27 mouse cellular contexts compared by ENCODE assay signal in the genomic region with DNA sequence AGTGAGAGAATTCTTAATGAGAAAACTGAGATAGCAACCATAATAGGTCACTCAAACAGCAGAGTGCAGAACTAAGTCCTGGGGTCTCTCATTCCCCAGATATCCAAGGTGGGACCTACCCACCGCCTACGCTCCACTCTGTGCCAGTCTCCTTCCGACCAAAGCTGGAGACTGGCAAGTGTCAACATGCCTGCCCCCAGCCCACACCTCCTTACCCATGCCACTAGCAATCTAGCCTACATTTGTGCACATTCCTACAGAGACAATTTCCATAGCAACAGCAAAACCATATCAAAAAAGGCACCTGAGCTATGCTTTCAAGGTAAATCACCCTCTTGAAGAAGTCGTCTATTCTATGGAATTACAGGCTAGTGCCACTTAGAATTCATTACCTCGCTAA.
A peak's percentile ranks its signal among the peaks of the same experiment; 100 is the strongest.
DNase-seq lines count a peak whose midpoint lies in the region; ATAC-seq and TF ChIP-seq lines count a peak whose summit lies in the region.
"Had no signal": no experiment of that assay in that cellular context is flagged by ENCODE, and none has a peak within 500 bp of the region (broad histone marks: within the 10 kb centered on the region; RNA-seq: fewer than 3 reads in every experiment).

No protein-coding gene starts in this region.

- DNase-seq in frontal cortex, postnatal 10 days (ENCODE audit: low spot score in 2 of 2): no peak
- no peak for DNase-seq in lung, embryonic 14.5 days
- DNase-seq in lung, adult 18-20 months: no peak
- DNase-seq in midbrain, embryonic 14.5 days: no peak
- DNase-seq: adrenal gland, adult 8-10 months; adrenal gland, postnatal 25 days; cerebellum, adult 11-12 months; cerebellum, adult 8-10 months; cerebellum, postnatal 10 days; cerebellum, postnatal 36 days; embryo, embryonic 11 days; gastrocnemius, adult 2 months; gastrocnemius, postnatal 14 days; heart, adult 18-20 months; heart, postnatal 14 days; heart, postnatal 4 days had no signal

- no peak overlapping the region for H3K9ac ChIP-seq in forebrain, embryonic 15.5 days (replicated peaks)
- H3K9ac ChIP-seq in forebrain, embryonic 13.5 days: no peak overlapping the region
- H3K9ac ChIP-seq in lung, embryonic 14.5 days: no peak overlapping the region
- H3K9ac ChIP-seq in midbrain, embryonic 16.5 days (ENCODE audit: low read depth, low read length): no peak overlapping the region
- no peak overlapping the region for H3K9ac ChIP-seq in midbrain, embryonic 14.5 days (replicated peaks; ENCODE audit: low read length)
- H3K9ac ChIP-seq: embryonic facial prominence, embryonic 13.5 days; heart, embryonic 13.5 days; hindbrain, embryonic 14.5 days; intestine, embryonic 15.5 days had no signal

- no peak for TF ChIP-seq CTCF in lung, embryonic 14.5 days (IDR thresholded peaks at IDR 0.05; ENCODE audit: low read depth)

- WGBS in forebrain, embryonic 15.5 days: 76% methylated on average over 5 of the region's 5 CpGs
- 79% methylated on average over 5 of the region's 5 CpGs for WGBS in forebrain, embryonic 13.5 days
- 65% methylated on average over 5 of the region's 5 CpGs for WGBS in lung, embryonic 14.5 days
- WGBS in midbrain, embryonic 16.5 days: 70% methylated on average over 5 of the region's 5 CpGs
- 82% methylated on average over 5 of the region's 5 CpGs for WGBS in midbrain, embryonic 14.5 days

- H3K36me3 ChIP-seq in forebrain, embryonic 15.5 days: no peaks in the 10 kb centered on the region
- H3K36me3 ChIP-seq in forebrain, embryonic 13.5 days (ENCODE audit: poor library complexity, severe bottlenecking): no peaks in the 10 kb centered on the region
- H3K36me3 ChIP-seq in lung, embryonic 14.5 days (ENCODE audit: insufficient read depth): no peaks in the 10 kb centered on the region
- no peaks in the 10 kb centered on the region for H3K36me3 ChIP-seq in midbrain, embryonic 16.5 days (ENCODE audit: control insufficient read depth, insufficient read depth, low read length)
- H3K36me3 ChIP-seq in midbrain, embryonic 14.5 days (ENCODE audit: control insufficient read depth, insufficient read depth, low read length): no peaks in the 10 kb centered on the region
- H3K36me3 ChIP-seq: embryonic facial prominence, embryonic 10.5 days; embryonic facial prominence, embryonic 13.5 days; heart, embryonic 13.5 days; intestine, embryonic 15.5 days had no signal

- no peak overlapping the region for H3K27ac ChIP-seq in forebrain, embryonic 15.5 days (replicated peaks)
- H3K27ac ChIP-seq in forebrain, embryonic 13.5 days: no peak overlapping the region
- 0 out of 2 replicates have a peak overlapping the region, but pooled peaks have one; percentile 31 for H3K27ac ChIP-seq in lung, embryonic 14.5 days (ENCODE audit: low read depth)
- H3K27ac ChIP-seq in midbrain, embryonic 16.5 days (ENCODE audit: low read length): 0 out of 2 replicates have a peak overlapping the region, but pooled peaks have one; percentile 1
- no peak overlapping the region for H3K27ac ChIP-seq in midbrain, embryonic 14.5 days (replicated peaks; ENCODE audit: low read depth, low read length)
- H3K27ac ChIP-seq: embryonic facial prominence, embryonic 10.5 days; embryonic facial prominence, embryonic 13.5 days; gastrocnemius, adult 2 months; heart, embryonic 13.5 days; hindbrain, embryonic 14.5 days; intestine, embryonic 15.5 days had no signal

- H3K9me3 ChIP-seq in forebrain, embryonic 15.5 days: no peaks in the 10 kb centered on the region
- no peaks in the 10 kb centered on the region for H3K9me3 ChIP-seq in forebrain, embryonic 13.5 days (replicated peaks)
- H3K9me3 ChIP-seq in lung, embryonic 14.5 days (ENCODE audit: low read depth, low read length): no peaks in the 10 kb centered on the region
- H3K9me3 ChIP-seq in midbrain, embryonic 16.5 days (replicated peaks; ENCODE audit: control insufficient read depth, low read length, poor library complexity, severe bottlenecking): no peaks in the 10 kb centered on the region
- no peaks in the 10 kb centered on the region for H3K9me3 ChIP-seq in midbrain, embryonic 14.5 days (ENCODE audit: control insufficient read depth, low read length)
- H3K9me3 ChIP-seq: embryonic facial prominence, embryonic 10.5 days; embryonic facial prominence, embryonic 13.5 days; heart, embryonic 13.5 days; intestine, embryonic 15.5 days had no signal

- no peaks in the 10 kb centered on the region for H3K27me3 ChIP-seq in forebrain, embryonic 15.5 days
- H3K27me3 ChIP-seq in forebrain, embryonic 13.5 days: no peaks in the 10 kb centered on the region
- H3K27me3 ChIP-seq in lung, embryonic 14.5 days (ENCODE audit: insufficient read depth, low read length): no peaks in the 10 kb centered on the region
- H3K27me3 ChIP-seq in midbrain, embryonic 16.5 days (ENCODE audit: control insufficient read depth, insufficient read depth, low read depth, low read length): no peaks in the 10 kb centered on the region
- H3K27me3 ChIP-seq in midbrain, embryonic 14.5 days (ENCODE audit: control insufficient read depth, insufficient read depth, low read length): no peaks in the 10 kb centered on the region
- H3K27me3 ChIP-seq: embryonic facial prominence, embryonic 13.5 days; heart, embryonic 13.5 days; intestine, embryonic 15.5 days had no signal

- peaks cover 29% of the 10 kb centered on the region for H3K4me1 ChIP-seq in forebrain, embryonic 15.5 days
- H3K4me1 ChIP-seq in forebrain, embryonic 13.5 days: peaks cover 32% of the 10 kb centered on the region
- peaks cover 6% of the 10 kb centered on the region for H3K4me1 ChIP-seq in lung, embryonic 14.5 days (ENCODE audit: insufficient read depth)
- peaks cover 18% of the 10 kb centered on the region for H3K4me1 ChIP-seq in midbrain, embryonic 16.5 days (ENCODE audit: control insufficient read depth, insufficient read depth, low read length)
- peaks cover 10% of the 10 kb centered on the region for H3K4me1 ChIP-seq in midbrain, embryonic 14.5 days (ENCODE audit: control insufficient read depth, insufficient read depth, low read length)
- H3K4me1 ChIP-seq: intestine, embryonic 15.5 days had no signal

- no peak overlapping the region for H3K4me2 ChIP-seq in forebrain, embryonic 15.5 days (replicated peaks)
- no peak overlapping the region for H3K4me2 ChIP-seq in forebrain, embryonic 13.5 days
- H3K4me2 ChIP-seq in lung, embryonic 14.5 days: no peak overlapping the region
- H3K4me2 ChIP-seq in midbrain, embryonic 16.5 days (ENCODE audit: low read length): no peak overlapping the region
- no peak overlapping the region for H3K4me2 ChIP-seq in midbrain, embryonic 14.5 days (ENCODE audit: low read length)
- H3K4me2 ChIP-seq: embryonic facial prominence, embryonic 13.5 days; heart, embryonic 13.5 days; hindbrain, embryonic 14.5 days; intestine, embryonic 15.5 days had no signal

- ATAC-seq in forebrain, embryonic 15.5 days (replicated peaks): 0 out of 2 replicates have a peak, but pooled peaks have one; percentile 24
- no peak for ATAC-seq in forebrain, embryonic 13.5 days
- 0 out of 2 replicates have a peak, but pooled peaks have one; percentile 3 for ATAC-seq in frontal cortex, adult (ENCODE audit: low TSS enrichment)
- ATAC-seq in lung, embryonic 14.5 days (ENCODE audit: insufficient read depth): no peak
- ATAC-seq in midbrain, embryonic 16.5 days: peak; percentile 66
- no peak for ATAC-seq in midbrain, embryonic 14.5 days (ENCODE audit: low FRiP score, low TSS enrichment)
- ATAC-seq: activated CD4-positive, CD25-positive, alpha-beta regulatory T cell, adult 4 months; intestine, embryonic 15.5 days had no signal

- H3K4me3 ChIP-seq in forebrain, embryonic 15.5 days: no peak overlapping the region
- no peak overlapping the region for H3K4me3 ChIP-seq in forebrain, embryonic 13.5 days
- no peak overlapping the region for H3K4me3 ChIP-seq in lung, embryonic 14.5 days (ENCODE audit: low read depth, low read length)
- no peak overlapping the region for H3K4me3 ChIP-seq in midbrain, embryonic 16.5 days (ENCODE audit: low read depth, low read length)
- no peak overlapping the region for H3K4me3 ChIP-seq in midbrain, embryonic 14.5 days (replicated peaks; ENCODE audit: low read depth, low read length)
- H3K4me3 ChIP-seq: embryonic facial prominence, embryonic 10.5 days; embryonic facial prominence, embryonic 13.5 days; erythroblast, embryonic 14.5 days; gastrocnemius, adult 2 months; heart, embryonic 13.5 days; intestine, embryonic 15.5 days had no signal

Comparison
In these comparisons a context has a peak if more than half of its experiments do, and no peak if none do; other contexts are left out.
1. ATAC-seq: peak in forebrain, embryonic 15.5 days (single experiment), frontal cortex, adult (single experiment) and midbrain, embryonic 16.5 days (single experiment); none in forebrain, embryonic 13.5 days (single experiment), lung, embryonic 14.5 days (single experiment) and midbrain, embryonic 14.5 days (single experiment).
2. H3K27ac ChIP-seq: peak in lung, embryonic 14.5 days (single experiment) and midbrain, embryonic 16.5 days (single experiment); none in forebrain, embryonic 15.5 days (single experiment), forebrain, embryonic 13.5 days (single experiment) and midbrain, embryonic 14.5 days (single experiment).